Mouse (Mus musculus): ENCODE measurements at regions not wholly inside any gene's neighbourhood (a gene's known extent, or its start where the extent isn't known, plus 50 kb on each side); places are given as distances from the start of the nearest gene placed in this dataset.

DNA sequence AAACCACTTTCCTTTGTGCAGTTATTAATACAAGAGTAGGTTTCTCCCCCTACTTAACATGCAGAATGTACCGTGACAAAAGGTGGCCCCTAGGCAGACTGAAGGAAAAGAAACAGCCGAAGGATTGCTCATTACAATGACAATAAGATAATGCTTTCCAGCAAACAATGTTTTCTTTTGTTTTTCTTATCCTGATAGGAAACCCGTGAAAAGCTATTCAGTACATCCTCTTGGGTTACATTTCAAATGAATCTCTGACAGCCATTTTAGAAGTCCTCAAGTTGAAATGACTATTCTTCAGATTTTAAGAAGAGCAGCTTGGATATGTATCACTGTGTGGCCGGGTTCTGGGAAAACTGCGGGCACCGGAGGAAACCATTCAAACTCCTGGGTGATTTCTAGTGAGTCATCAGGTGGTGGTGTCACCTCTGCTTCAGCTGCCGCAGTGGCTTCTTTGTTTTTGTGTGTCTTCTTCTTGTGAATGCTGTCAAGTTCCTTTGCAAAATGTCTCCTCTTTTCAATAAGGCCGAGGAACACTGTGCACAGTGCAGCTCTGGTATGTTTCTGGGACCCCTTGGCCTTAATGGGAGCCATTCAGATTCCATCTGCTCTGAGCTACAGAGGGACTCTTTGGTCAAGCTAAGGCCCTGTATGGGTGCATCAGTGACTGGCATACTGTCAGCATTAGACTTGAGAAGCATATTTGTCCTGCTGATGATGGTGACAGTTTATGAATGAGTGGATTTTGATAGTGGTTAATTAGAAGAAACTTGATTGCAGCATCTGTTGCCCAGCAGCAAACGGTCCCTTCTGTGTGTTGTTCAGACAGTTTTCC lies 393.1 kb downstream of the Rnd3 start:
- no peak for DNase-seq

DNA sequence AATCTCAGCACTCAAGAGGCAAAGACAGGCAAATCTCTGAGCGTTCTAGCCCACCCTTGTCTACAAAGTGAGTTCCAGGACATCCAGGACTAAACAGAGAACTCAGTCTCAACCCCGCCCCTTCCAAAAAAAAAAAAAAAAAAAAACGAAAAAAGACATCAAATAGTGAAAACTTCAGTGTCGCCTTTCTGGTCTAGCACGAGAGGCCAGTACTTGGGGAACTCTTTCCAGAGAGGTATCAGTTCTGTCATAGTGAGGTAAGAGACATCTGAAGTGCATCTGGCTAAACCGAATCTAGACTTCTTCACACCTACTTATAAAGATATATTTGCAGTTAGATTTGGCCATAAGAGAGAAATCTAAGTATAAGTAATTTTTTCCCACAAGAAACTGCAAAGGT lies 393.8 kb downstream of the Rnd3 start:
- DNase-seq: no peak

DNA sequence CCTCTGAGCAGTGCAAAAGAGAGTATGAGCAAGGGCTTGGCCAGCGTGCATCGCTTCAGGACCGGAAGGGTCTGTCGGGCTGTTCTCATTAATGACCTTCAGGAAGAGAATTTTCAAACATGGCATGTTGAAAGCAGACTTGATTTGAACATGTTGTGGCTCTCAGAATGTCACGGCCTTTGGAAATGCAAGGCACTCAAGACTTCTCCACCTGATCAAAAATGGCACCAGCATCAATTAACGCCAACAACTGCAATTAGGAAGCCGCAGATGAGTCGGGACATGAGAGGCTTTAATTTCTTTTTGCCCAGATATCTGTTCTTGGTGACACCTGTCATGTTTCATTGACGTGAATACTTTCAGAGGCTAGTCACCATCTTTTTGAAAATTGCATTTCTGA lies 396.5 kb downstream of the Rnd3 start:
- no peak for DNase-seq

DNA sequence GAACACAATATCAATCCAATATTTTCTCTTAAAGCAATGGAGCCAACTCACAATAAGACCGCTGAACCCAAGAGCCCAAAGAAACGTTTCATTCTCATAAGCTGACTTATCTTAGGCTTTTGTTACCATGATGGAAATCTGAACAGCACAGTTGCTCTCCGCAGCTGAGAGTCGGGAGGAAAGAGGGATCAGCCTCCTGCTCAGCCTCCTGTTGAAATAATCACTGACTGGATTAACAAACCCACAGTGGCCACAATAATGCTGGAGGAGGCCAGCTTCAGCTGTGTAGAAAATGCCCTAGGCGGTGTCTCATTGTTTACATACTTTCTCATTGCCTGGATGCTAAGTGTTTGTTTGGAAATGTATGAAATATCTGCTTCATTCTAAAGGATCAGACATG lies 398.1 kb downstream of the Rnd3 start:
- DNase-seq: no peak

DNA sequence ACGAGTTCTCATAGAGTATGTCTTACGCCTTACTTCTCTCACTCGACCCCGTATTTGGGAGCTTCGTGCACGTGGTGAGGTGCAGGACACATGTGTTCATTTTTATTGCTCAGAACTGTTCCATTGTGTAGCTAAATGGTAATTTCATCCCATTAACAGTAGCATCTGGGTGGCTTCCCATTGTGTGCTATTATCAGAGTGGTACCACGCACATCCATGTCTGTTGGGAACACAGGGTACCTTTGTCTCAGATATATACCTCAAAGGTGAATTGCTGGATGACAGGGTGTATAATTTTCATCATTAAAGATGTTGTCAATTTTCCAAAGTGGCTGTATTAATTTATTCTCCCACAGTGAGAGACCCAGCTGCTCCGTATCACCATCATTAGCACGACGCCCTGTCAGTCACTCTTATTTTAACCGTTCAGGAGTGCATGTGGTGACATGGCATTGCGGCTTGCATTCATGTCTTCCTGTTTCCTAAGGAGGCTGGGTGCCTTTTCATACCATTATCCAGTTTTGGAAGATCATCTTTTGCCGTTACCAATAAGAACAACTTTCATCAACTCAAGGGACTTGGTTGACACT lies 404.2 kb downstream of the Rnd3 start:
- no peak for DNase-seq

DNA sequence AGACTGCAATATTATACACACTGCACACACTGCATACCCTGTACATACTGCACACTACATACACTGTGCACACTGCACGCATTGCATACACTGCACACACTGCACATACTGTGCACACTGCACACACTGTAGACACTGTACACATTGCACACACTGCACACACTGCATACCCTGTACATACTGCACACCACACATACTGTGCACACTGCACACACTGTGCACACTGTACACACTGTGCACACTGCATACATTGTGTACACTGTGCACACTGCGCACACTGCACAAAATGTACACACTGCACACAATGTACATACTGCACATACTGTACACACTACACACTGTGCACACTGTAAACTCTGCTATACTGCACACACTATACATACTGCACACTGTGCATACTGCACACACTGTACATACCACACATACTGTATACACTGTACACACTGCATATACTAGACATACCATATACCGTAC lies 405.1 kb downstream of the Rnd3 start:
- no peak for DNase-seq

DNA sequence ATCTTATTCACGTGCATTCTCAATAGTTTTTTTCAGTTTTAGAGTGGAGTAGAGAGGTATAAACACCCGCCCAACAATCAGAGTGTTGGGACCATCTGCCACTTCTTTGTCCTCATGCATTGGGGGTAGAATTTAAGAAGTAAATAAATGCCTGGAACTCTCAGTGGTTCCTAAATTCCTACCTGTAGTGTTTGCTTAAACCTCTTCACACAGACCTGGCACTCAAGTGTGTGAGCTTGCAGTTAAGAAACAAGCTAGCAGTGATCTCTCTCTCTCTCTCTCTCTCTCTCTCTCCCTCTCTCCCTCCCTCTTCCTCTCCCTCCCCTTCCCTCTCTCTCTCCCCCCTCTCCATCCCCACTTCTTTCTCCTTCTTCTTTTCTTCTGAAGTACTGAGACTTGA lies 406.5 kb downstream of the Rnd3 start:
- no peak for DNase-seq

DNA sequence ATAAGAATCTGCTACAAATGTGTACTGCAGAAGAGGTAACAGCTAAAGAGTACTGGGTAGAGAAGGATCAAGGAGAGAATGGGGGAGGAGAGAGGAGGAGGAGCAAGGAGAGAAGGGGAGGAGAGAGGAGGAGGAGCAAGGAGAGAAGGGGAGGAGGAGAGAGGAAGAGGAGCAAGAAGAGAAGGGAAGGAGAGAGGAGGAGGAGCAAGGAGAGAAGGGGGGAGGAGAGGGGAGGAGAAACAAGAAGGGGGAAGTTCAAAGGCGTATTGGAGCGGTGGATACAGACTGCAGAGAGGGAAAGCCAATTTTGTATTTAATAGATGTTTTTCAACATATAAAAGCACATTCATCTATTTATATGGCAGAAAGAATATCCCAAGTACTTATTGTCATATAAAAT lies 407.6 kb downstream of the Rnd3 start:
- no peak for DNase-seq

DNA sequence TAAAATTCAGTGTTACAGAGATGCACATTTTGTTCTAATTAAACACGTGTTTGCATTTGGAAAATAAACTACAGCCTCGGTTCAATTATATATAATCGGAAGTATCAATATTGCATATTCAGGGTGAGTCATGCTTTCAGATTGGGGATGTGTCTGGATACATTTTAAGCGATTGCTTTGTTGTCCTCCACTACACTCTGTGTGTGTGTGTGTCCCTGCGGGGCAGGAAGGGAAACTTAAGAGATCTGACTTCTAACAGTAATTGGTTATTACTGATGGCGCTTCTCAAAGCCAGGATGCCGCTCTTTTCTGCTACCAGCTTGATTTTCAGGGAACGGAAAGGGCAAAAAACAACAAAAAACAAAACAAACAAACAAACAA lies 409.3 kb downstream of the Rnd3 start:
- DNase-seq: no peak

DNA sequence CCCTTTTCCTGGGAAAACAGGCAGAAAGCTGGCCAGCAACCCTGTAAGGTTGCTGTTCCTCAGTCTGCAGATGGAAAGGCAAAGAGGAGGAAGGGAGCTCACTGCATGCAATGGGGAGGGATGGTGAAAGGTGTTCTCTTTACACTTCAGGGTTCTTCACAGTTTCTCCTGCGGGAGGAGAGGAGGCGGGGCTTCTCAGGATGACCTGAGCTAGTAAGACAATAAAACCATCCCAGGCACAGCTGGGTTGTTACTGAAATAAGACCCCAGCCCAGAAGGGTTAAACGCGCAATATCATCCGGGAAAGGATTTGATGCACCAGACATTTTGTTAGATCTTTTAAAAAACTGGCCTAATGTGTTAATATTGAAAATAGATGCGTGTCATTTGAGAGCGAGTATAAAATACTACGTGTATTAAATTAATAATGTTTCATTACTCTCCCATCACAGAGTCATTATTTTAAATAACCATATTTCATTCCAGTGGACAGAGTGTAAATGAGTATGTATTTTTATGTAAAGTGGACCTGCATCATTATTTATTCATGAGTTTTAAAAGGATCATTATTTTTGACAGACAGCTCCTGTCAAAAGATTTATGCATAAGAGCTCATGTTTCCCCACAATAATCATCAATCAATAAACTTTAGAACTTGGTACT lies 409.8 kb downstream of the Rnd3 start:
- no peak for DNase-seq

DNA sequence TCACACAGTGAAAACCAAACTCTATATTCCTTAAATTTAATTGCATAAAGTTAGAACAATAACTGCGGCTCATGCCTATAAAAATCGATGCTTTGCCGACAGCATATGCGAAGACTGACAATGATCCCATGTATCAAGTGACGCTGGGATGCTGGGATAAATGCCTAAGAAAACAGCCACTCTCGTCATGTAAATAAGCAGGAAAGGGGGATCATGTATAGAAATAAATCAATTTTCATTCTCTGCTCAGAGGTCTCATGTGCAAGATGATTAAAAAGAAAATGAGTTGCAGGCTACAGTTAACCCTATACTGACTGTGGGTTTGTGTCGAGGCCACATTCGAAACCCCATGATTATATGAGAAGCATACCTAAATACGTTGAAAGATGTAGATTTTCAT lies 411.2 kb downstream of the Rnd3 start:
- no peak for DNase-seq

DNA sequence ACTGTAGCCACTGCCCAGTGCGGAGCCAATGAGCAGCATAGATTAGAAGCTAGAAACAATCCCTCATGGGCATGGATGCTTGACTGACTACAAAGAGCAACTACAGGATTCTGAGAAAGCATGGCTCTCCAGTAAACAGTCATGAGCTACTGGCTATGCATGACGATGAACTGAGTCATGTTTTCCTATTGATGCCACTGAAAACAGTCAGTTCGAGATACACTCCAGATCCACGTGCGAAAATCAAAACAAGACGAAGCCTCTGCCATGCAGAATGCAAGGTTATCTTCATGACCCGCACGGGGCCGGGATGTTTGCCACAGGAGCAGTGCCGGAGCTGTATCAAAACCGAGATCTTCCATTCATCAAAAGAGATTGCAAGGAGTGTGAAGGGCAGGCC lies 413.9 kb downstream of the Rnd3 start:
- no peak for DNase-seq

DNA sequence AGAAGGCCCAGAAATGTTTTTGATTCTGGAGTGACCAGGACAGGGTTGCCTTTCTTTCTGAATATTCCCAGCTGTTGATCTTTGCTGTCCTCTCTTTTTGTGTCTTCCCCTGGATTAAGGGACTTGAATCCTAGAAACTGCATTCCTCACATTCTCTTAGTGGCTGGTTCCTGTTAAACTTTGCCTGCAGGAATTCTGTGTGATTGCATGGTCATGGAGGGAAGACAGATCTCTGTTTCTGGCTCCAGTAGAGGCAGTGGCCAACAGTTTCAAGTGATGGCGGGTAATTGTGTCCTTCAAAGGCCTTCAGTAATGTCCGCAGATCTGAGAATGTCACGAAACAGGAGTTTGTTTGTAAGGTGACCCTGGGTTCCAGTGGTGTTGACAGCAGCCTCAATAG lies 410.1 kb upstream of the Mmadhc start:
- no peak for DNase-seq

DNA sequence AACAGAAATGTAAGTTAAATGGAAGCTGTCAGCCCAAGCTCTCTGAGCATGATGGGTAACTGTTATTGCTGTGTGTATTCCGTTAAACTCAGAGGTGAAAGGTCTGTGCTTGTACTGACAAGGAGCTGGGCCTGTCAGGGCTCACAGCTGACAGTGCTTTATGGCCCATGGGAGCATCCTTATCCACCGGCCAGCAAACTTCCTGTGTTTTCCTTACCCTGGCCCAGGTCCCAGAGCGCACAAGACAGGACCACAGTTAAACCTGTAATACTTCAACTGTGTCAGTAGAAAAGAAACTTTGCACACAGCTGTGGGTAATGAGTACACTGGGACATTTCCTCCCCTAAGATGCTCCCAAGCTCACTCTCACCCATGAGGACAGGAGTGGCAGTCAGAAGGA lies 407.7 kb upstream of the Mmadhc start:
- DNase-seq: peak; percentile 40

DNA sequence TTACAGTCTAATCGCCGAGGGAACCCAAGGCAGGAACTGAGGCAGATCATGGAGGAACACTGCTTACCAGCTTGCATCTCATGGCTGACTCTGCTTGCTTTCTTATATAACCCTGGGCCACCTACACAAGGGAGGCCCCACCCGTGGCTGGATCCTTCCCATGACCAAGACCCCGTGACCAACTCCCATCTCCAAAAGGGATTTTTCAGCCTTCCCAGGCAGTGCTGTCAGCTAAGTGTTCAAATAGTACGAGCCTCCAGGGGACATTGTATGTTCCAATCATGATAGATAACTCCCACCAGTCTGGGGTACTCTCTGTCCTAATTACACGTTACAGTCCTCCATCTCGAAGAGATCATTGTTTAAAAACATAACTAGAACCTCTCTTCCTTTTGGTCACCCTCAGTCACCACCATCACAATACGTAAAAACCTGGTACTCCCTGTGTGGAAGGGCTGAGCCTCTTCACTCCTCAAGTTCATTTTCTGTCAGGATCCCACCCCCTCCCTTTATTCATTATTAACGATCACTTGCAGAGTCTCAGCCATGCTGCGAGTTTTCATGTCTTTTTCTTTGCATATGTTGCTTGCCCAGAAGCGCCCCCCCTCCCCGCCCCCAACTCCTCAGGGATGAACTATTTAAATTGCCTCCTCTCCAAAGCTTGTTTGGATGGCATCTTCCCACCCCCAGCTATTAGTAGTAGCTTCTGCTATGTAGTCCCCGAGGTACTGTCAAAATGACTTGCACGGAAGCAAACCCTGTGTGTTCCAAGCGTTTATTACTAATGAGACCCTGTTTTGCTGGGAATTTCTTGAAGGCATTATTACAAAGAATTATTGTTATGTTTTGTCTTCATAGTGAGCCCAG lies 406.2 kb upstream of the Mmadhc start:
- no peak for DNase-seq

DNA sequence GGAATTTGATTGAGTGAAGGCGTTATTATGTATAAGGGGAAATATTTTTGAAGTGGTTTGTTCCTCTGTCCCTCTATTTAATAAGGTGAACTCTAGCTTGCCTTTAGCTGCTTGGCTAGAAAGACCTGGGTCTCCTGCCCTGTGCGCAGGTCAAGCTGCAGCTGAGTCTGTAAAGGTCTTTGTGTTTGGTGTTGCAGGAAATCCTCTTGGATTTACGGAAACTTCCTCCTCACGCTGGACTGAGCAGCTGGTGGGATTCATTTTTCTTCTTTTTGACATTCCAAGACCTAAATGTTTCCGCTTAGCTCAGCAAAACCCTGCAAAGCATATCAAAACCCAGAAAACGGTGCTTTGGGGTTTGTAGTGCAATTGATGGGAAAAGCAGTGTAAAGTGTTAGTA lies 402.2 kb upstream of the Mmadhc start:
- DNase-seq: no peak

DNA sequence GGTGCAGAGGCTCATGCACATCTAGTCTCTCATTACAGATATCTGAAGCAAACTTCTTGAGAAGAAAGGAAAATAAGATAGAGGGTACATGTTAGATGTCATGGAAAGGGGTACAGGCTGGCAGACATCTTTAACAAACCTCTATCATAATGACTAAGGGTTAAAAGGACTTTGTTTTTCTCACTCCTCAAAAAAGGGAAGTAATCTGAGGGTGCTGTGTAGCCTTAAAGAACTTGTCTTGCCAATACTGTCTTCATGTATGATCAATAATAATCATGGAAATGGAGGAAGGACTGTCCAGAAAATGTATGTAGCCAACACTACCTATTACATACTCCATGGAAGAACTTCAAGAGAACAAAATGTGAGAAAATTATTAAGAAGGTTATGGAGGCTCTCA lies 400.0 kb upstream of the Mmadhc start:
- DNase-seq: no peak

DNA sequence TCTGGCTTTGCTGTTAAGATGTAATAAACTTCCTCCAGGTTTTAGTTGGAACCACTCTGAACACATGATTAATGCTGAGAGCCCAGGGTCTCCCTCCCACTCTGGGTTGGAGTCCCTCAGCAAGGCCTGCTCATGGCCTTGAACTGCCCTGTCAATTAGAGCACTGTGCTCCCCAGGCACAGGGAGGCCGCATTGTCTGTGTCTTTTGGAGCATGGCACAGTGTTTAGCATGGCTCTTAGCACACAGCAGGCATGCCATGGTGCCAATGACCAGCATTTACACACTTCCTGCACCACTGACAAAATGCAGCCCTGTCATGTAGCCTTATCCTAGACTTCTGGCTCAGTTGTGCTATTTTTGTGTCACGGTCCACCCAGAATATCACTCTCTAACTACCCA lies 398.2 kb upstream of the Mmadhc start:
- no peak for DNase-seq

DNA sequence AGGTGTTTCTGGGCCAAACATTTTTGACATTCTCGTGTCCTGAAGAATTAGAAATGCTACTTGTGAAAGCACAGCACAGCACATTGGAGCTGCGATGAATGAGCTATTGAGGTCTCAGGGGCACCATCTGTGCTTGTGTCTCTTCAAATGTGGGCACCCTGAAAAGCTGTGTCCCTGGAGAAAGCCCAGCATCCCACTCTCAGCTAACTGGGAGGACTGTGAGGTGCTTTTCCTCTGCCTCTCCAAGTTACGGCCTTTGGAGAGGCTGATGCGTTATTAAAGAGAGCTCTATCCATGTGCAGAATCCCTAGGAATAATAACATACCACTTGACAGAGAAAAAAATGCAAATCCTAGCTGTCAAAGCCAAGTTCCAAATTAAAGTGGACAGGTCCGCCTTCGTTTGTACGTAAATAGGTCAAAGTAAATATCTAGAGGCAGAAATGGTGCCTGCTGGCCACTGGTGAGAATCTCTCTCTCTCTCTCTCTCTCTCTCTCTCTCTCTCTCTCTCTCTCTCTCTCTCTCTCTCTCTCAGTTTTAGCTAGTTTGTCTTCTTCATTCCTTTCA lies 397.3 kb upstream of the Mmadhc start:
- DNase-seq: no peak

DNA sequence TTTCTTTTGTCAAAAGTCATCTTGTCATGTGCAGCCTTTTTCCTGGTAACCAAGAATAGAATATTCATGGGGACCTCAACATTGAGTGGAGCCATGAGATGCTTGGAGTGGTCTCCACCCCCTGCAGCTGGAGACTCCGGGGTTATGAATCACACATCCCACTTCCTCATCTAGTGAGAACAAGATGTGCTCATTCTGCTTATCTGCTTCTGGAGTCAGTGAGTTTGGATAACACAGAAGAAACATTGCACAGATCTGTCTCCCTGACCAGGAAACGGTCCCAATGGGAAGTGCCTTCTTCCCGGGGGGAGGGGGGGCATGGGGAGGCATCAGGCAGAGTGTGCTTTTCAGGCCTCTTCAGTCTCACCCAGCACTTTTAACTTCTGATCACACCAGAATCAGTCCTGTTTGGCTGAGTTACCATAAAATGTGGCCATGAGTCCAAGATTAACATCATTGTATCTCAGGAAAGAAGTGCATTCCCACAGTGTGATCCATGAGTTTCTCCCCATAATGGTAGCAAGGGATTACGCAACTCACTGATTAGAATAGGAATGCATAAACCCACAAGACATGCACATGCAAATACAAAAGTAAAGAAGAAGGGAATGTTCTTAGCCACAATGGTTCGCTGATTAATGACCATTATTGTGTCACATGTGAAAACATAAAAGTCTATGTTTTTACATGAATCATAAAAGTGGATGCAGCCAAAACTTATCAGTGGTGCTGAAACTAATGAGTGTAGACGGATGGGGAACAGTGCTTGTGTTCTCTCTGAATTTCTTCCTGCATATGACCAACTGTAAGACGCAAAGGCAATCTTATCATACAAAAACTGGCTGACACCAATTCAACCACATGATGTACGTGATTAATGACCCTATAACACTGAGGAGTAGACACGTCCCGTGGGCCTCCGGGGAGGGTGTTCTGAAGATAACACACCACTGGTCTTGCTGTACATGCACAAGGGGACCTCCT lies 393.8 kb upstream of the Mmadhc start:
- no peak for DNase-seq

DNA sequence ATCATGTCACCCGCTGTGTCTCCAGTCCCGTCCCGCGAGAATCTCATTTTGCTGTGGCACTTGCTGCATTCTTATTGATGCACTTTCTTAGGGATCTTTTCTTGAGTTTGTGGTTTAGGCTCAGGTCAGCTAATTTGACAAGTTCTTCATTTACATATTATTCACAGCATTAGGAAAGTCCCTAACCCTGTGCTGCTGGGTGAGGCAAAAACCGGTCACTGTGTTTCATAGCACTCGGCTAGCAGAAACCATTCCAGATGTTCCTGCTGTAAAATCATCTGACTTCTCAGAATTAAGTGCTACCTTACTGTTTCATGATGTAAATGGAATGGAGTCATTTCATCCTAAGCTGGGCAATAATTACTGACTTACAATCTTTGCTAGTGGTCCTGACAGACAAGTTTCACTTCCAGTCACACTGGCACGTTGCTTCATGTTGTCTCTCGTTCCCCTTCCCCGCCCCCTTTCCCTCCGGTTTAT lies 391.1 kb upstream of the Mmadhc start:
- no peak for DNase-seq

DNA sequence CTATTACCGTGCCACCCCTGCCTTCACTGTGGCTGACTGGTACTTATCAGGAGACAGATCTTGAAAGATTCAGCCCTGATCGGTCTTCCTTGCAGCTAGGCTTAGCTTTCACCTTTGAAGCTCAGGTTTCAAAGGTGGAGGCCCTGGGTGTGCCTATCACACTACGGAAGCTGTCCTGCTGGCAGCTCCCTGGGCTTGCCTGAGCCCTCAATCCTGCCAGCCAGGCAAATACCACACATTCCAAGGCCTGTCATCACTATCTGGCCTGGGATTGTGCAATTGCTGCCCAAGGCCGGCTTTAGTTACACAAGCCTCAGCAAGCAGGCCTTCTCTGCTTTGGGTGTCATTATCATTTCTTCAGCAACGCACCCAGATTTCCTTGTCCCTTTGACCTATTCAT lies 390.6 kb upstream of the Mmadhc start:
- peak; percentile 78 for DNase-seq

Measured in kidney, adult 11 months (tissue).